18 mouse cellular contexts compared by ENCODE assay signal in genomic region chr6:40347772-40348111, GRCm38 (mm10). TPM values are rescaled to one million over a fixed set of nuclear protein-coding genes. Genes with fewer than 3 reads are reported as not detected.
DNase-seq lines count a peak whose midpoint lies in the region; ATAC-seq and TF ChIP-seq lines count a peak whose summit lies in the region.
"Had no signal": no experiment of that assay in that cellular context is flagged by ENCODE, and none has a peak within 500 bp of the region (broad histone marks: within the 10 kb centered on the region; RNA-seq: fewer than 3 reads in every experiment).

No protein-coding gene starts in this region.

- no peaks in the 10 kb centered on the region for H3K27me3 ChIP-seq in intestine, embryonic 14.5 days (replicated peaks; ENCODE audit: control insufficient read depth, insufficient read depth, low read length)
- no peaks in the 10 kb centered on the region for H3K27me3 ChIP-seq in intestine, postnatal 0 days (replicated peaks; ENCODE audit: control insufficient read depth, insufficient read depth, low read length)
- no peaks in the 10 kb centered on the region for H3K27me3 ChIP-seq in midbrain, embryonic 16.5 days (ENCODE audit: control insufficient read depth, insufficient read depth, low read depth, low read length)
- no peaks in the 10 kb centered on the region for H3K27me3 ChIP-seq in midbrain, embryonic 11.5 days (ENCODE audit: control insufficient read depth, insufficient read depth, low read length)
- no peaks in the 10 kb centered on the region for H3K27me3 ChIP-seq in stomach, postnatal 0 days (ENCODE audit: control insufficient read depth, insufficient read depth, low read length)
- H3K27me3 ChIP-seq: CH12.LX; heart, embryonic 12.5 days; limb, embryonic 12.5 days; liver, embryonic 12.5 days; neural tube, embryonic 12.5 days had no signal

- ATAC-seq in frontal cortex, adult (ENCODE audit: low TSS enrichment) = peak; percentile 56
- no peak for ATAC-seq in intestine, embryonic 14.5 days (replicated peaks; ENCODE audit: low FRiP score, low TSS enrichment, low read depth)
- ATAC-seq in intestine, postnatal 0 days = no peak
- no peak for ATAC-seq in midbrain, embryonic 16.5 days
- ATAC-seq in midbrain, embryonic 11.5 days (ENCODE audit: low FRiP score) = no peak
- no peak for ATAC-seq in stomach, postnatal 0 days (ENCODE audit: low FRiP score, low TSS enrichment)

- no peaks in the 10 kb centered on the region for H3K9me3 ChIP-seq in intestine, embryonic 14.5 days (ENCODE audit: control insufficient read depth, low read length)
- H3K9me3 ChIP-seq in intestine, postnatal 0 days (ENCODE audit: control insufficient read depth) = no peaks in the 10 kb centered on the region
- H3K9me3 ChIP-seq in midbrain, embryonic 16.5 days (replicated peaks; ENCODE audit: control insufficient read depth, low read length, poor library complexity, severe bottlenecking) = no peaks in the 10 kb centered on the region
- no peaks in the 10 kb centered on the region for H3K9me3 ChIP-seq in midbrain, embryonic 11.5 days (ENCODE audit: control insufficient read depth, low read length)
- no peaks in the 10 kb centered on the region for H3K9me3 ChIP-seq in stomach, postnatal 0 days (ENCODE audit: control insufficient read depth, low read length)
- H3K9me3 ChIP-seq: heart, embryonic 12.5 days; limb, embryonic 12.5 days; liver, embryonic 12.5 days; neural tube, embryonic 12.5 days had no signal

- no peak overlapping the region for H3K4me2 ChIP-seq in intestine, embryonic 14.5 days (ENCODE audit: low read length)
- no peak overlapping the region for H3K4me2 ChIP-seq in intestine, postnatal 0 days (replicated peaks; ENCODE audit: low read depth)
- no peak overlapping the region for H3K4me2 ChIP-seq in midbrain, embryonic 16.5 days (ENCODE audit: low read length)
- no peak overlapping the region for H3K4me2 ChIP-seq in midbrain, embryonic 11.5 days
- no peak overlapping the region for H3K4me2 ChIP-seq in stomach, postnatal 0 days (replicated peaks; ENCODE audit: low read depth)
- H3K4me2 ChIP-seq: heart, embryonic 12.5 days; limb, embryonic 12.5 days; liver, embryonic 12.5 days; neural tube, embryonic 12.5 days had no signal

- H3K9ac ChIP-seq in intestine, embryonic 14.5 days (ENCODE audit: low read length) = no peak overlapping the region
- no peak overlapping the region for H3K9ac ChIP-seq in intestine, postnatal 0 days (ENCODE audit: low read depth, low read length)
- no peak overlapping the region for H3K9ac ChIP-seq in midbrain, embryonic 16.5 days (ENCODE audit: low read depth, low read length)
- H3K9ac ChIP-seq in midbrain, embryonic 11.5 days (ENCODE audit: low read length) = no peak overlapping the region
- H3K9ac ChIP-seq in stomach, postnatal 0 days (ENCODE audit: low read length) = no peak overlapping the region
- H3K9ac ChIP-seq: heart, embryonic 12.5 days; limb, embryonic 12.5 days; liver, embryonic 12.5 days; neural tube, embryonic 12.5 days had no signal

- TF ChIP-seq EP300 in stomach, postnatal 0 days (optimal IDR thresholded peaks at IDR 0.05) = no peak

- no peak overlapping the region for H3K27ac ChIP-seq in intestine, embryonic 14.5 days (ENCODE audit: low read depth)
- H3K27ac ChIP-seq in intestine, postnatal 0 days (ENCODE audit: low read depth, low read length) = no peak overlapping the region
- H3K27ac ChIP-seq in midbrain, embryonic 16.5 days (ENCODE audit: low read length) = 0 out of 2 replicates have a peak overlapping the region, but pooled peaks have one; percentile 5
- H3K27ac ChIP-seq in midbrain, embryonic 11.5 days (ENCODE audit: low read depth, low read length) = no peak overlapping the region
- H3K27ac ChIP-seq in stomach, postnatal 0 days (replicated peaks) = peak overlapping the region; percentile 35; the same call in 1 of the 2 replicates
- H3K27ac ChIP-seq: kidney, postnatal 0 days; limb, embryonic 12.5 days; liver, embryonic 12.5 days; neural tube, embryonic 12.5 days had no signal

- H3K4me1 ChIP-seq in intestine, embryonic 14.5 days (replicated peaks; ENCODE audit: control insufficient read depth, insufficient read depth, low read length) = no peaks in the 10 kb centered on the region
- no peaks in the 10 kb centered on the region for H3K4me1 ChIP-seq in intestine, postnatal 0 days (replicated peaks; ENCODE audit: control insufficient read depth, insufficient read depth, low read length)
- peaks cover 2% of the 10 kb centered on the region; the same call in 1 of the 2 replicates for H3K4me1 ChIP-seq in midbrain, embryonic 16.5 days (ENCODE audit: control insufficient read depth, insufficient read depth, low read length)
- no peaks in the 10 kb centered on the region for H3K4me1 ChIP-seq in midbrain, embryonic 11.5 days (ENCODE audit: control insufficient read depth, insufficient read depth, low read length)
- H3K4me1 ChIP-seq in stomach, postnatal 0 days (replicated peaks; ENCODE audit: control insufficient read depth, insufficient read depth) = no peaks in the 10 kb centered on the region
- H3K4me1 ChIP-seq: limb, embryonic 12.5 days; neural tube, embryonic 12.5 days had no signal

- H3K36me3 ChIP-seq in intestine, embryonic 14.5 days (ENCODE audit: control insufficient read depth, insufficient read depth, low read length) = peaks cover 5% of the 10 kb centered on the region; the same call in 1 of the 2 replicates
- peaks cover 8% of the 10 kb centered on the region for H3K36me3 ChIP-seq in intestine, postnatal 0 days (ENCODE audit: control insufficient read depth, insufficient read depth)
- no peaks in the 10 kb centered on the region for H3K36me3 ChIP-seq in midbrain, embryonic 16.5 days (ENCODE audit: control insufficient read depth, insufficient read depth, low read length)
- H3K36me3 ChIP-seq in midbrain, embryonic 11.5 days (ENCODE audit: control insufficient read depth, insufficient read depth, low read length) = 0 out of 2 replicates have a peak, but pooled peaks cover 2% of the 10 kb centered on the region
- H3K36me3 ChIP-seq in stomach, postnatal 0 days (ENCODE audit: control insufficient read depth, insufficient read depth, low read length) = no peaks in the 10 kb centered on the region

- no peak for TF ChIP-seq CTCF in intestine, postnatal 0 days (IDR thresholded peaks at IDR 0.05; ENCODE audit: low read depth)
- no peak for TF ChIP-seq CTCF in stomach, postnatal 0 days (IDR thresholded peaks at IDR 0.05; ENCODE audit: low read depth)

- DNase-seq in frontal cortex, postnatal 25 days (ENCODE audit: low spot score in 2 of 2) = no peak
- peak; percentile 51 for DNase-seq in intestine, embryonic 14.5 days (ENCODE audit: low spot score)
- DNase-seq in midbrain, embryonic 11.5 days (ENCODE audit: low spot score, missing footprints) = no peak
- DNase-seq in stomach, postnatal 0 days (ENCODE audit: low spot score) = no peak
- no peak for DNase-seq in left cerebral cortex, adult 18-20 months (ENCODE audit: low spot score in 2 of 2)
- DNase-seq: adrenal gland, postnatal 36 days; kidney, adult 11 months; right cerebral cortex, postnatal 4 days; thymus, postnatal 36 days had no signal

- no peak overlapping the region for H3K4me3 ChIP-seq in intestine, embryonic 14.5 days (ENCODE audit: low read depth, low read length)
- H3K4me3 ChIP-seq in intestine, postnatal 0 days (ENCODE audit: low read depth, low read length) = no peak overlapping the region
- H3K4me3 ChIP-seq in midbrain, embryonic 16.5 days (ENCODE audit: low read depth, low read length) = no peak overlapping the region
- no peak overlapping the region for H3K4me3 ChIP-seq in midbrain, embryonic 11.5 days (ENCODE audit: low read depth, low read length)
- H3K4me3 ChIP-seq in stomach, postnatal 0 days (ENCODE audit: low read depth, low read length) = no peak overlapping the region
- H3K4me3 ChIP-seq: heart, embryonic 12.5 days; limb, embryonic 12.5 days; liver, embryonic 12.5 days; neural tube, embryonic 12.5 days had no signal

- WGBS in intestine, embryonic 14.5 days = 63% methylated on average over 1 of the region's 1 CpGs
- WGBS in intestine, postnatal 0 days = 41% methylated on average over 1 of the region's 1 CpGs
- WGBS in midbrain, embryonic 16.5 days = 71% methylated on average over 1 of the region's 1 CpGs
- 89% methylated on average over 1 of the region's 1 CpGs for WGBS in midbrain, embryonic 11.5 days
- WGBS in stomach, postnatal 0 days = 56% methylated on average over 1 of the region's 1 CpGs

RNA-seq across cellular contexts. Expression of gene Agk, which starts 22.8 kb away (rescaled TPM):
- polyA plus RNA-seq in intestine, embryonic 14.5 days (2014; fragmentation: Nextera tagmentation; extraction: Ambion mirVana) = 41.4 and 46.7 TPM in 2 replicates
- 10.0 and 10.9 TPM in 2 replicates for polyA plus RNA-seq in intestine, postnatal 0 days (2015; fragmentation: Nextera tagmentation; extraction: Ambion mirVana)
- 64.0 and 74.5 TPM in 2 replicates for polyA plus RNA-seq in midbrain, embryonic 16.5 days (2015; fragmentation: Nextera tagmentation; extraction: Ambion mirVana)
- polyA plus RNA-seq in midbrain, embryonic 11.5 days (2014; fragmentation: Nextera tagmentation; extraction: Ambion mirVana) = 39.4 and 43.0 TPM in 2 replicates
- 15.7 and 17.1 TPM in 2 replicates for polyA plus RNA-seq in stomach, postnatal 0 days (2015; fragmentation: Nextera tagmentation; extraction: Ambion mirVana)
- 10 to 100 TPM; 40.2 to 46.2 TPM for total RNA-seq in left cerebral cortex, adult 18-20 months (2021)

Comparison
In these comparisons a context has a peak if more than half of its experiments do, and no peak if none do; other contexts are left out.
1. H3K27ac ChIP-seq: peak in midbrain, embryonic 16.5 days (single experiment) and stomach, postnatal 0 days (single experiment); none in intestine, embryonic 14.5 days (single experiment), intestine, postnatal 0 days (single experiment) and midbrain, embryonic 11.5 days (single experiment).